Mouse (Mus musculus) urinary bladder, postnatal 10 days (tissue): ENCODE data around the gene Vrk1.
A peak's percentile ranks its signal among the peaks of the same experiment; 100 is the strongest.

Source experiments
- DNase-seq: peaks from one replicate; pipeline ENCODE4 v3.0.0; 2022; ENCODE audit warnings: low spot score

Vrk1 gene

DNA sequence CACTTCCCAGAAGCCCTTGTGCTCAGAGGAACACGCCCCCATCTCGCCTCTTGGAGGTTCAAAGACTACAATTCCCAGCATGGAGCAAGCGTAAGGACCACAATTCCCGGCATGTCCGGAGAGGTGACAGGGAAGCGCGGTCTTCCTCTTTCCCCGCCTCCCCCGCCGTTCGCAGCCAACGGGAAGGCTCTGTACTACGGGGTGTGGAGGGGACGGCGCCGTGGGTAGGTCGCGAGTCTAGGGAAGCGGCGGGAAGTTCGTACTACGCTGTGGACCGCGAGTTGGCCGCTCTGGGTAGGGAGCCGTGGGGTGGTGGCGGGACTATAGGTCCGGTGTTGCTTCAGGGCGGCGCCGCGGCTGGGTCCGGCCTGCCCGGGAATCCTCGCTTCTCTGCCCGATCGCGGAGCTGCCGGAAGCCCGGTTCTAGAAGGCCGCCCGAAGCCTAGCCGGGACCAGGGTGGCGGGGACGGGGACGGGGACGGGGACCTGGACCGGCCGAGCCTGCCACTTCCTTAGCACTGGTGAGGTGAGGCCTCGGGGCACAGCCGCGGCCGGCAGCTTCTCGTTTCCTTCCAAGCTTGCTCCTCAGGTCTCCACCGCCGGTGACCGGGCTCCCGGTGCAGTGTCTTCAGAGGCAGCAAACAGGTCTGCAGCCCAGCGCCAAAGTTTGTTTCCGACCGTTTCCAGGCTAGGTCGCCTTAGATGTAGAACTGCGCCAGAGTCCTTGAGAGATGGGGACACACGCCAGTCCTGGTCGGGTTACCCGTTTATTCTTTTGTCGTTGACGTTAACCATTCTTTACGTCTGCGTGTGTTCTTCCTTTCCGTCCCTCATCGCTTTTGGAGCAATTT lies at the start of gene Vrk1:
Vrk1 (plus strand) TSS at position 164 of the 851 bp plus-strand sequence.
- DNase-seq, result peak; percentile 83

DNA sequence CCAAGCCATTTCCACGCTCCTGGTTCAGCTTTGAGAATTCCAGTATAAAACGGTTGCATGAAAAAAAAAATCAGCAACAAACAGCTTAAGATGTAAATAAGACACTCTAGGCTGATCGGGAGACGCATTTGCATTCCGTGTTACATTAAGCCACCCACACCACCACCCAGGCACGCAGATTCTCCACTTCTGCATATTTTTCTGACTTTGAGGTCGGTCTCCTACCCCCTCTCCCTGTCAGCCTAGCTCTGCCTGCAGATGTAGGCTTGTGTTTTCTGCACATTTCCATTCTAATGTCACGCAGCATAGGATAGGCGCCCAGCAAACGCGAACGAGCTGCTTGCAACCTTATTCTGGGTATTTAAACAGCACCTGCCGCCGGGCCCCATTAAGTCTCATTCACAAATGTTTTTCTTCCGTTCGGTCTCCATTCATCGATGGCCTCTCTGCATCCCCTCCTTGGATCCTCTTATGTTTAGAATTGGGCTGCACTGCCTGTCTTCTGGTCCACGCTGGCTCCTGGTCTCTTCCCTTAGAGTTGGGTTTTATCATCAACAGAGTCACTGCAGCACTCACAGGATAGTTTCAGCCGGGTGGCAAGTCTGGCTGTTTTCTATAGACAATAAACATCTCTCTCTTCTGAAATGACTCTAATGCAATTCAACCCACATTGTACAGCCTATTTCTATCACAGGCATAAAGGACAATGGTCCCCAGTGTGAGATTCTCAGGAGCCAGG lies 49.3 kb upstream of the Vrk1 start:
- no peak for DNase-seq

DNA sequence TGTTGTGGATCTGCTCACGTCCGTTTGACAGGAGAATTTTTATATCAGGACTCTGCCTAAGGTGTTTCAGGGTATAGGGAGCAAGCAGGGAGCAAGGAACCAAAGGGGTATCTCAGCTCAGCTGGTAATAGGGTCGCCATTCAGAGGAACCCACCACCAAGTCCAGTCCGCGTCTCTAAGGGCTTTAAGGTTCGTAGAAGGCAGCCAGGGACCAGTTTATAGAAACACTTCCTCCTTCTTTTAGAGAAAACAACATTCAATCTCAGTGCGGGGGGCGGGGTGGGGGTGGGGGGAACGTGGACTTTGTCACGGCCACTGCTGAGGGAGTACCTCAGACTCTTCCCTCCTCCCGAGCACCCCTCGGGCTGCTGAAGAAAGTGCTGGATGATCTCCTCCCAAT lies 48.4 kb upstream of the Vrk1 start:
- no peak for DNase-seq

DNA sequence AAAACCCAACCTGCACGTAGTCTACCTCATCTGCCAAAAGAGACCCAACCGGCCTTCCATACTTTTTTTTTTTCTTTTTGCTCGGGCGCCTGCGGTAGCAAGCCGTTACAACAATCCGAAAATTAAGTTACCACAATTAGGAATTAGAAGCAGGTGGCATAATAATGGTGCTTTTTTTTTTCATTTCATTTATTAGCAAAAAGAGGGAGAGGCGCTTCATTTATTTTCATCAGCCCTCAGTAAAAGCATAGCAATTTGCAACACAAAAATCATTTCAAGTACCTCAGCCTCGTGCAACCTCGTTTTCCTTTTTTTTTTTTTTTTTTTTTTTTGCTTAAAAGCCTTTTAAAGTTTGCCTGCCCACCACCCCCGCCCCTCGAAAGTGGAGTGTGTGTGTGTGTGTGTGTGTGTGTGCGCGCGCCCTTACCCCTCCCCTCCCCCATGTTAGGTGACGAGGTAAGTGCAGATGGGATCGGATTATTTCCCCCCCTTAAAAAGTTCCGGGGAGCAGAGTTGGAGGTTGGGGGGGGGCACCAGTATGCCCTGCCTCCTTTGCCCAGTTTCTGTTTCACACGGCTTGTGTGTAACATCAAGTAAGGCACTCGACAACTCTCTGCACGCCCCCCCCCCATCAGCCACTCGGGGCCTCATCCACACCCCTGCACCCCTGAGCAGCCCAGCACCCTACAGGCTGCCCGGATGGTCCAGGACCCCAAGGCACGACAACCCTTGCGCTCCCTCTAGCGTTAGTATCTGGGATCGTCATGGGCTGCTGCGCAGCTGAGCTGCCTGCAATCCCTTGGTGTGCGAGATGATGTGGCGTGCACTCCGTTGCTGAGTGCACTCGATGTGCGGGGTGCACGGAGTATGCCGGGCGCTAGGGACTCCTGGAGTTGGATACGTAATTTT lies 47.7 kb upstream of the Vrk1 start:
- peak; percentile 69 for DNase-seq

DNA sequence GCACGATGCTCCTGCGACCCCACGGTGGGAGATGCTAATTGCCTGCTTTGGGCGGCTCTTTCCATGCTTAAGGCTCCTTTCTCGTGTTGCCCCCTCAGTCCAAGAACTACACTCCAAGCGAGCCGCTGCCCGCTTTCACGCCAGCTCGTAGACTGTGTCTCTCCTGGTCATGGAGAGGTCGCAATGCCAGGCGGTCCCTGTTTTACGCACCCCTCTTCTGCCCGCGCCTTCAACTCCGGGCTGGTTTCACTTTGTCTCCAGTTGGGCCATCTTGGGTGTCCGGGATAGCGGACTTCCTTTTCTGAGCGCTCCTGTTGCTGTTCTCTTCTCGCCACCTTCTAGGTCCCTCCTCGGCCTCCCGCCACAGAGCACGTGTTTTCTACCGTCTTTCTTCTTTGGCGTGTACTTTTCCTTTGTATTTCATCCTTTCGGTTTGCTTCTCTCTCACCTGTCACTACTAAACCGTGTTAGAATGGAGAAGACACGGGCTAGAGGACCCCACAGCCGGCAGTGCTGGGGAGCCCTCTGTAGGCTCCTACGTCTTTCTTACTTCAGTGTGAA lies 46.9 kb upstream of the Vrk1 start:
- DNase-seq, result no peak

DNA sequence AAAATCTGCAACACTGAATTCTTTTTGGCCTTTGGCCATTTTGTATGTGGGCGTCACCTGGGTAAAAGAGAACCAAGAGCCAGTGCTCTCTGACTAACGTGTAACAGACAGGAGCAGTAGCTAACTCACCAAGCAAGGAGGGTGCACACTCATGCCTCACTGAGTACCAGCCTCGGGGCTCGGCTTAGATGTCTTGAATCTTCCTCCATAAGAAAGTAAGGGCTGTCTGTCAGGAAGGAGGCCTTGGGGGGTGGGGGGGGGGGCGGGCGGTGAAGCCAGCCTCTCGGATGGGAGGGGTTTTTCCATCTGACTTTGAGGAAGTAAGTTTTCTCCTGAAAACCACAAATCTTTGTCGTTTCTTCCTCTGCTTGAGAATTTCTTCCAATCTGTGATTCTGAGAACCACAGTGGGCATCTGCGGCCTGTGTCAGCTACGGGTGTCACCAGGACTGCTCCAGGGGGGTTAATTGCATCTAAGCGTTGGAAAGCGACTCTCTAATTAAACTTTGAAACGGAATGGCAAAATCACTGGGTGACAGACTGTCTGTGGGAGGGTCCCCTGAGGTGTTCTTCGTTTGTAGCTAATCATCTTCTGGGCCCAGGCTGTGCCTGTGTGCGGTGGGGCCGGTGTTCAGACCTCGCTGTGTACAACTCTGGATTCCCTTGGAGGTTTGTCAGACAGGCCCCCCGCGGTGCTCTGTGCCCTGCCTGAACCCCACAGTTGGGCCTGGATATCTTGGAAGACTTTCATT lies 43.0 kb upstream of the Vrk1 start:
- DNase-seq, result no peak

DNA sequence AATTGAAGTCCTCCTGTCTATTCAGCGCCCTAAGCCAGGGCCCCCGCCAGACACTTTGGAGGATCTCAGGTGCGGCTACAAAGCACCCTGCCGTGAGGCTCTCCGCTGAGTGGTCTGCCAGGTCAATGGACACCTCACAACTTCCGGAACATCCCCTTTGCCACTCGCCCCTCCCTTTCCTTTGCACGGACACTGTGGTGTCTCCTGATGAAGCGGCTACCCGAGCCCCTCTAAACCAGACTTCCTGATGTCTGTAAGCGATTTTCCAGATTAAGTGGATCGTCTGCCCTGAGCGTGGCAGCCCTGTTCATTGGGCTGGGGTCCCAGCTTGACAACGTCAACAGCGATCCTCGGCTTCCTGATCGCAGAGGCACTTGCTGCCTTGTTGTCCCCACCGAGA lies 42.2 kb upstream of the Vrk1 start:
- no peak for DNase-seq

DNA sequence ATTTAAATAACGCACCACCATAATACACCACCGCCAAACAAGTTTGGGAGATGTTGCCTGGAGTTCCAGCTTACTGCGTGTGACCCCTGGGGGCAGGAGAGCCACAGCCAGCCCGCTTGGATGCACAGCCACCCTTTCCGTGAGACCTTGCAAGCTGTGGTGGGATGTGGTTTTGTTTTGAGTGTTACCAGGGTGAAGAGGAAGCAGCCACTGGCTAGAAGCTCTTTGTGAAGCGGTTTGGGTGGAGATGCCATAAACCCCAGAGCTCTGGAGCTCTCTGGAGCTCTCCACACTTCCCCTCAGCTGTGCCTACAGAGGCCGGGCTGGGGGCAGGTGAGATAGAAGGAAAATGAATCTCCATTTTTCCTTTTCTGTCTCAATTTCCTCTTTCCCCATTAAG lies 38.8 kb upstream of the Vrk1 start:
- DNase-seq, result no peak

DNA sequence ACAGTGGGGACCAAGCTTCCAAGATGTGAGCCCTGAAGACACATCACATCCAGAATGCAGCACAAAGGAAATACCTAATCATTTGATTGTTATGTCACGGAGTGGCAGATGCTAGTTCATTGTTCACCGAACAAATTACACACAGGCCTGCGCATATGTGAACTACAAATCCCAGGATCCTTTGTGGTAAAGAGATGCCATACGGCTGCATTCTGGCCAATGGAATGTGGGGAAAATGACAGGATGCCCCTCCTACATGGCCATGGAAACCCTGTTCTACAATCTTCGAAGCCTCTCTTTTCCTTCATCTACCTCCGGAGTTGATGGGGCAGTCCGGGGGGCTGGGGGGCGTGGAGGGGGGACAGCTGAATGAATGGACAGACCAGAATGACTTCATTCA lies 37.4 kb upstream of the Vrk1 start:
- DNase-seq, result no peak

DNA sequence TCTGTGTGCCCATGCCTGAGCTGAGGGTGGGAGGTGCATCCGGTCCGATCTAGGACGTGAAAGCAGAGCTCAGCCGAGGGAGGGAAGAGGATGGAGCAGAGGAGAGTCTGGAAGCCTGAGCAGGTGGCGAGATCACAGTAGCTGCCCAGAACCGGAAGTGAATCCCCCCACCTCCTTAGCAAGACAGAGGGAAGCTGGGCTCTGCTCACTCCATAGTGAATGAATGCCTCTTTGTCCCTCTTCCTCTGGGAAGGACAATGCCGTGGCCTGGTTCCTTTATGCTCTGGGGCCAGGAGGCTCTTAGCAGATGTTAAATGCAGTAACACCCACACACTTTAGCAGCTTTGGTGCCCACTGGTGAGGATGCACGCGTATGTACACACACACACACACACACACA lies 36.3 kb upstream of the Vrk1 start:
- no peak for DNase-seq

DNA sequence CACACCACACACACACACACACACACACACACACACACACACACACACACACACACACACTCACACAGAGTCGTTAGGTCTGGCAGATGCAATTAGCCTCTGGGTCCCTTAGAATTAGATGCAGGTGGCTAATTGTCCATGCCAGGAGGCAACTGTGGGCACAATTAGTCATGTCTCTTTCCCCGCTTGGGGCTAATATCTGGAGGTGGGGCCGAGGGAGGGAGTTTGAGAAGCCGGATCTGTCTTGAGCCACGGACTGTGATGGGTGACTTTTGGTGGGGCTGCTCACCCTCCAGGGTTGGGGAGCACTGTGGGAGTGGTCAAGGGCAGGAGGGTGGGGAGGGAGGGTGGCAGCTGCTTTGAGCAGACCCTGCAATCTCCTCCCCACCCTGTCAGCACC lies 35.9 kb upstream of the Vrk1 start:
- DNase-seq, result no peak

DNA sequence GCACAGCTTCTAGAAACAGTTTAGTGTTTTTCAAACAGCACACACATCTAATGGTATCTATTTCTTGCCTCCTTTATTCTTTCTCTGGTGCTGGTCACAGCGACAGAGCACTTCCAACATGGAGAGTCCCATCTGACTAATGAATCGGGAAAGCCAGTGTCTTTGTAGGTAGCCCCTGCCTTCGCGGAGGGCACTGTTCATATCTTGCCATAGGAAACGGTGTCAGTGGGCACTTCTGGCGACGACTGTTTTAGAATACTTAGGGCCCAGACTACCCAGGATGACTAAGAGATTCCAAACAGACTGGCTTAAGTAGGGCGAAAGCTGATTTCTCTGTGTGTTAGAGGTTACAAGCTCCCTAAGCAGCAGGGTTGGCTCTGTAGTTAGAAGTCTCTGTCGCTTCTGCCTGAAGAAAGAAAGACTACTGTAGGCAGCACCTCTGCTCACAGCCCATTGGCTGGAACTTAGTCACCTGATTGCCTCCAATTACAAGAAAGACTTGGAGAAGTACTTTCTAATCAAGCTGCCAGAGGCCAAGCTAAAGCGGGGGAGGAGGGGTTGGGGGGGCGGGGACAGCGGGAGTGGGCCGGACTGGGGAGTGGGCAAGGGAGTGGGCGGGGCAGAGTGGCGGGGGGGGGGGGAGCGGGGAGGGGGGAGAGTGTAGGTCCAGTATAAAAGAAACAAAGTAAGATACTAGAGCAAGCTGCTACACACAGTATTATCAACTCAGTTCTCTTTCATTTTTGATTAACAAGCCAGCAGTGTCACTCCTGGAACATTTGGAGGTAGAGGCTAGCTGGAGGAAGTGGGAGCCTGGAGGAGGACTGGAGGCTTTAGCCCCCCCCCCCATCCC lies 28.7 kb upstream of the Vrk1 start:
- DNase-seq, result no peak

DNA sequence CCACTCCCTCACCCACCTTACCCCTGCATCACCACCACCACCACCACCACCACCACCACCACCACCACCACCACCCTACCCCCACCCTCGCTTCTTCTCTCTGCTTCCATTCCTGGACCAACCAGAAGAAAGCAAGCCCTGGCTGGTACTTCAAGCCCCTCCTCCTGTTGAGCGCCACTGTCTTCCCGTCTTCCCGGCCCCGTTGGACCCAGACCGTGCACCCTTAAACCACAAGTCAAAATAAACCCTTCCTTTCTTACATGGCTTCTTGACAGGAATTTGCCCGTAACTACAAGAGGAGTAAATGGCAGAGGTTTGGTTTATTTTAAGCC lies 28.1 kb upstream of the Vrk1 start:
- DNase-seq, result no peak

DNA sequence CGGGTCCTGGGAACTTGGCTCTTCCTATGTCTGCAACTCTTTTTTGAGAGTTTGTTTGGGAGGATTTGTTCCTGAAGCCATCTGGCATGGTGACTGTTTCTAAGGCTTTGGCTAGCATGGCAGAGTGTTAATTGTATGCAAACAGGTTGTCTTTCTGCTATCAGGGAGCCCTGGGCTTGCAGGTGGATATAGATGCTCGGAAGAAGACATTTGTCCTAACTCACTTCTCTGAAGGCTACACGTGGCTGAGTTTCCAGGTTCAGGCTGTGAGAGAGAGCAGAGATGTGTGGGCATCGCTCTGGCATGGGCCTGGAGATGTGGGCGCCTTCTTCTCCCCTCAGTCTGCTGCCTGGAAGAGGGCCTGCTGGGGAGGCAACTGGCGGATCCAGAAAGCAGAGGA lies 27.4 kb upstream of the Vrk1 start:
- no peak for DNase-seq

DNA sequence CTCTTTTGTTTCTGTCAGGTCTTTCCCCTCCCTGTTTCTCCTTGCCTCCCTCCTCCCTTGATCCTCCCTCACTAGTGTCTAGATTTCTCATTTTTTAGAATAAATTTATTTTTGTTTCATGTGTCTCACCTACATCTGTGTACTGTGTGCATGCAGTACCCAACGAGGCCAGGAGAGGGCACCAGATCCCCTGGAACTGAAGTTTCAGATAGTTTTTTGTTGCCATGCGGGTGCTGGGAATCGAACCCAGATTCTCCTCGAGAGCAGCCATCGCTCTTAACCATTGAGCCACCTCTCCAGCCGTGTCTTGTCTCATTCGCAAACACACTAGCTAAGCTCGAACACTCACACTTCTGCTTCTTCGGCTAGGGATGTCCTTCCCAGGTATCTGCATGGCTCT lies 26.5 kb upstream of the Vrk1 start:
- DNase-seq, result no peak

DNA sequence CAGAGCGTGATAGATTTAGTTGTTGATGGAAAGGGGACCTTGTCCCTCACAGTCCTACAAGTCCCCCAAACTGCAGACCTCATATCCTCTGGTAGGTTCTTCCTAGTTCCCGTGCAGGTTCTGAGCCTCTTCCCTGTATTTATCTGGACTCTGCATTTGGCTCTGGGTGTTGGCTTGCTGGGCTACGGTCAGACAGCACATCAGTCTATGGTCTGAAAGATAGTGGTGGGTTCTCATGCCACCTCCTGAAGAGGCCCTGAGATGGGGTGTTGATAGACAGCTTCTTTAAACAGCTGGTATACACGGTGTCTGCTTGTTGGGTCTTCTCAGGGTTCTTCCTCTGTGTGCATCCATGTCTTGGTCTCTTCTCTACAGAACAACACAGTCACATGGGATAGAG lies 21.6 kb upstream of the Vrk1 start:
- DNase-seq, result no peak

DNA sequence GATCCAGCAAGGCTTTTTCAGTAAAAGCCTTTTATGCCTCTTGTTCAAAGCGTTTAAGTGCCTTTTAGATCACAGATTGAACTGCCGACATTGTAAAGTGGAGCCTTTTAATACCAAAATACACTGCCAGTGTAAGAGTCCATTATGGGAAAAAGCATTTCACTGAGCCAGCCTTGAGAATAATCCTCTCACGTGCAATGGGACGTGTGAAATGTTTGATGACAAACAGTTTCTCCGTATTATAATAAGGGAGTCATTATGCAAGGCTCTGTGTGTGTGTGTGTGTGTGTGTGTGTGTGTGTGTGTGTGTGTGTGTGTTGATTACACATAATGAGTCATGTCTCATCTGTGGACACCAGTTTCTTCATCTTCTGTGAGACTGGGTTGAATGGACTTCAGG lies 17.3 kb upstream of the Vrk1 start:
- DNase-seq, result no peak

DNA sequence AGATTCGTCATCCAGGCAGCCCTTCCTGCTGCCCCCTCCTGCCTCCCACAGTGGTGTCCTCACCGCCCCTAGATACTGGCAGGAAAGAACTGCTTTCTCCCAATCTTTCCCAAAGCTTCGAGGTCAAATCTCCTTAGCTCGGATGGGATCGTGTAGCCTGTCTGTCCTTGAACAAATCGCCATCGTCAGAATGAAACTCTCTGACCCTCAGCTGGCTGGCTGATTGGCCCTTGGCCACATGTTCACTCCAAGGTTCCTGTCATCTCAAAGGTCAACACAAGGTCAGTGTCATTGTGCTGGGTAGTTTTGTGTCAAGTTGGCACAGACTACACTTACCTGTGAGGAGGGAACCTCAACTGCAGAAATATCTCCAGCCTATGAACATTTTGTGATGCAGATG lies 16.7 kb upstream of the Vrk1 start:
- DNase-seq, result no peak

DNA sequence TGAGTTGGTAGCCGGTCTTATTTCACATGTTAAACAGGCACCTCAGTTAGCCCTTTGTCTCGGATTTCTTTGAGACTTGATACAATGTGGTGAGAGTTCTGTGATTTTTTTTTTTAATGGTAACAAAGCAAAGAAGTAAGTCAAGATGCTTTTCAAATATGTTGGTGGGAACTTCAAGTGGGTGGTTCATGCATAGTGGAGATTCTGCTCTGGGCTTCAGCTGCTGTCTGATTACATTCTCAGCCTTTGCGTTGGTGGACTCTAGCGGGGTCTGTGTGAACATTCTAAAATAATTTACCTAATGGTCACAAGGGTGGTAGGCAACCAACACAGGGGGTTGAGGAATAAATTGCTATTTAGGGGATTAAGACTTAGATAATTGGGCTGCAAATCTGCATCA lies 14.1 kb upstream of the Vrk1 start:
- no peak for DNase-seq

DNA sequence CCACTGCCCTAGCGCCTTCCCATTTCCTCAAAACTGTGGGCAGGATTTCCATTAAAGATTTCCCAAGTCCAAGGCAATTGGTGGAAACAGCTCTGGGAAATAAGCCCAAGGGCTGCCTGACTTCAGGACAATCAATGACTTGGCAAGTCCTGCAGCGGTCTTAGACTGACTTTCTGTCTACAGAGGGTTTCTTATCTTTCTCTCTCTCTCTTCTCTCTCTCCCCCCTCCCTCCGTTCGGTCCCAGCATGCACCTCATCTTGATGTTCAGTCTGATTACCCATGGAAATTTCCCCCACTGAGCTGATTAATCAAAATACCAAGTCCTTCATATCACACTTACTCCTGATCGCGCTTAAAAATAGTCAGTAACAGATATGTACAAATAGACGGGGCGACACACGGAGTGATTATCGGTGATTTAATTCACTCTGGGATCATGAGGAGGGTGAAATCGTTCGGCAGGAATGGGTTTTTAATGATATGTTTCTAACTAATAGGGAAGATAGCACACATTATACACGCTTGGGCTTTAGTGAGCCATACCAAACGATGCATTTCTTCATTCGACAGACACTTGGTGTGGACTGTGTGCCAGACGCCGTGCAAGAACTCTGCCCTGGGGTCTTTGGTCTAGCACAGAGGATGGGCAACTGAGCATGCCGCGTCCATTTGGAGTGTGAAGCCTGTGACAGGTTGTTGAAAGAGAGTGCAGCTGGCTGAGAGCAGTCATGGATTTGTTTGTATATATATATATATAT lies 12.8 kb upstream of the Vrk1 start:
- no peak for DNase-seq
